Mouse (Mus musculus) right cerebral cortex, postnatal 25 days (tissue): ENCODE data around the gene Cfb.
"Not testable (repeated sequence)": the region's sequence is repeated elsewhere in the genome, so short reads cannot be mapped to it uniquely, and the experiment has no call there.

Experiments used
- DNase-seq: peaks from one replicate; pipeline ENCODE4 v3.0.0; 2022

Gene Cfb

GRCm38 (mm10) chr17:34836155-34836855, 26.0 kb downstream of the Cfb start:
- DNase-seq, result no peak

- not testable (repeated sequence) for DNase-seq
These were observed 31.5 kb downstream of the Cfb start for GRCm38 (mm10) chr17:34830776-34831175.

GRCm38 (mm10) chr17:34814818-34815370, 47.4 kb downstream of the Cfb start:
- no peak for DNase-seq

- peak; percentile 26 for DNase-seq
These were observed 48.6 kb downstream of the Cfb start for GRCm38 (mm10) chr17:34813747-34814146.

- no peak for DNase-seq
These were observed 51.0 kb downstream of the Cfb start for GRCm38 (mm10) chr17:34811275-34811674.

GRCm38 (mm10) chr17:34810811-34811210, 51.5 kb downstream of the Cfb start:
- DNase-seq, result not testable (repeated sequence)

GRCm38 (mm10) chr17:34810411-34810810, 51.9 kb downstream of the Cfb start:
- not testable (repeated sequence) for DNase-seq

GRCm38 (mm10) chr17:34808599-34809205, 53.6 kb downstream of the Cfb start:
- DNase-seq, result no peak

- DNase-seq, result no peak
These were observed 55.1 kb downstream of the Cfb start for GRCm38 (mm10) chr17:34807176-34807575.
